Comparison of ENCODE assay signal across 19 mouse cellular contexts in the genomic region with DNA sequence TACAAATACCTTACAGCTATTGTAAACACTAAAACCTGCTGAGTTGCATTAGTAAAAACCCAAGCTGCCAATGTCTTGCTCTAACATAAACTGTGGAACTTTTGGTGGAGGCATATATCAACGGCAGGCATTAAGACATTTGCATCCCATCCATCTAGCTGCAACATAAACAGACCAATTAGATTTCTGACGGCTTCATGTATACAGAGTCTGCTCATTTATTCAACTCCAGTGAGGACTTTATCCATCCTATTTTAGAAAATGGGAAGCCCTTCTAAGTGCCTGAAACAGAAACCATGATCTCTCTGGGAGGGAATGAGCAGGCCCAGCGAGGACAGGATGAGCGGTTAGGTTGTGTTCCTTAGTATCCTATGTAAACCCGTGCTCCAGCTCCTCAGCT. TPM values are rescaled to one million over a fixed set of nuclear protein-coding genes. Genes with fewer than 3 reads are reported as not detected.
DNase-seq lines count a peak whose midpoint lies in the region; ATAC-seq and TF ChIP-seq lines count a peak whose summit lies in the region.
"Had no signal": no experiment of that assay in that cellular context is flagged by ENCODE, and none has a peak within 500 bp of the region (broad histone marks: within the 10 kb centered on the region; RNA-seq: fewer than 3 reads in every experiment).

No protein-coding gene starts in this region.

- no peak overlapping the region for H3K4me2 ChIP-seq in forebrain, embryonic 11.5 days (ENCODE audit: low read depth, low read length, severe bottlenecking)
- no peak overlapping the region for H3K4me2 ChIP-seq in forebrain, postnatal 0 days (ENCODE audit: low read depth)
- H3K4me2 ChIP-seq in lung, embryonic 15.5 days, result no peak overlapping the region
- H3K4me2 ChIP-seq in forebrain, embryonic 13.5 days, result no peak overlapping the region; the same call in 1 of the 2 replicates
- H3K4me2 ChIP-seq in midbrain, embryonic 13.5 days (replicated peaks), result no peak overlapping the region
- H3K4me2 ChIP-seq: heart, embryonic 12.5 days had no signal

- ATAC-seq in forebrain, embryonic 11.5 days (replicated peaks; ENCODE audit: low FRiP score), result no peak
- no peak for ATAC-seq in forebrain, postnatal 0 days
- ATAC-seq in lung, embryonic 15.5 days (ENCODE audit: borderline replicate concordance, extremely low read depth, low FRiP score, low TSS enrichment), result peak; percentile 17; the same call in 1 of the 2 replicates
- ATAC-seq in forebrain, embryonic 13.5 days, result no peak
- no peak for ATAC-seq in midbrain, embryonic 13.5 days
- ATAC-seq: inflammation-experienced regulatory T-cells, adult 6 months had no signal

- peaks cover 32% of the 10 kb centered on the region for H3K36me3 ChIP-seq in forebrain, embryonic 11.5 days (ENCODE audit: control insufficient read depth, insufficient read depth, low read length)
- H3K36me3 ChIP-seq in forebrain, postnatal 0 days (ENCODE audit: insufficient read depth), result peaks cover 65% of the 10 kb centered on the region
- H3K36me3 ChIP-seq in lung, embryonic 15.5 days, result peaks cover 98% of the 10 kb centered on the region
- H3K36me3 ChIP-seq in forebrain, embryonic 13.5 days (ENCODE audit: poor library complexity, severe bottlenecking), result peaks cover 81% of the 10 kb centered on the region
- peaks cover 85% of the 10 kb centered on the region for H3K36me3 ChIP-seq in midbrain, embryonic 13.5 days

- H3K9ac ChIP-seq in forebrain, embryonic 11.5 days (ENCODE audit: low read length), result no peak overlapping the region
- no peak overlapping the region for H3K9ac ChIP-seq in forebrain, postnatal 0 days
- no peak overlapping the region for H3K9ac ChIP-seq in lung, embryonic 15.5 days
- H3K9ac ChIP-seq in forebrain, embryonic 13.5 days, result no peak overlapping the region
- H3K9ac ChIP-seq in midbrain, embryonic 13.5 days (replicated peaks), result no peak overlapping the region
- H3K9ac ChIP-seq: heart, embryonic 12.5 days; liver, embryonic 14.5 days had no signal

- no peak overlapping the region for H3K4me3 ChIP-seq in forebrain, embryonic 11.5 days (ENCODE audit: low read depth, low read length)
- no peak overlapping the region for H3K4me3 ChIP-seq in forebrain, postnatal 0 days (ENCODE audit: low read depth, low read length)
- no peak overlapping the region for H3K4me3 ChIP-seq in lung, embryonic 15.5 days
- no peak overlapping the region for H3K4me3 ChIP-seq in forebrain, embryonic 13.5 days
- no peak overlapping the region for H3K4me3 ChIP-seq in midbrain, embryonic 13.5 days (replicated peaks)
- H3K4me3 ChIP-seq: heart, embryonic 12.5 days had no signal

- WGBS in forebrain, embryonic 11.5 days, result 64% methylated on average over 5 of the region's 5 CpGs
- 48% methylated on average over 5 of the region's 5 CpGs for WGBS in forebrain, postnatal 0 days
- WGBS in lung, embryonic 15.5 days, result 44% methylated on average over 5 of the region's 5 CpGs
- WGBS in forebrain, embryonic 13.5 days, result 47% methylated on average over 5 of the region's 5 CpGs
- 66% methylated on average over 5 of the region's 5 CpGs for WGBS in midbrain, embryonic 13.5 days

- H3K4me1 ChIP-seq in forebrain, embryonic 11.5 days (replicated peaks; ENCODE audit: control insufficient read depth, insufficient read depth, low read length), result peaks cover 28% of the 10 kb centered on the region
- H3K4me1 ChIP-seq in forebrain, postnatal 0 days (ENCODE audit: insufficient read depth), result no peaks in the 10 kb centered on the region
- peaks cover 35% of the 10 kb centered on the region for H3K4me1 ChIP-seq in lung, embryonic 15.5 days
- H3K4me1 ChIP-seq in forebrain, embryonic 13.5 days, result peaks cover 40% of the 10 kb centered on the region
- H3K4me1 ChIP-seq in midbrain, embryonic 13.5 days (replicated peaks), result peaks cover 42% of the 10 kb centered on the region

- no peak for DNase-seq in forebrain, embryonic 11.5 days (ENCODE audit: low spot score)
- no peak for DNase-seq in forebrain, postnatal 0 days
- no peak for DNase-seq in lung, postnatal 25 days (ENCODE audit: low spot score)
- no peak for DNase-seq in heart, adult 18-20 months
- no peak for DNase-seq in Muller cell, postnatal 12 days (ENCODE audit: inconsistent ontology term)
- DNase-seq: adrenal gland, postnatal 25 days; cerebellum, adult 11 months; cerebellum, postnatal 10 days; heart, postnatal 14 days; lung, postnatal 36 days; right cerebral cortex, postnatal 25 days; thymus, postnatal 14 days had no signal

- no peak for TF ChIP-seq CTCF in forebrain, postnatal 0 days (IDR thresholded peaks at IDR 0.05; ENCODE audit: low read depth)

- no peaks in the 10 kb centered on the region for H3K9me3 ChIP-seq in forebrain, embryonic 11.5 days (ENCODE audit: control insufficient read depth, low read length)
- H3K9me3 ChIP-seq in forebrain, postnatal 0 days (ENCODE audit: low read length), result no peaks in the 10 kb centered on the region
- no peaks in the 10 kb centered on the region for H3K9me3 ChIP-seq in lung, embryonic 15.5 days
- H3K9me3 ChIP-seq in forebrain, embryonic 13.5 days (replicated peaks), result no peaks in the 10 kb centered on the region
- no peaks in the 10 kb centered on the region for H3K9me3 ChIP-seq in midbrain, embryonic 13.5 days
- H3K9me3 ChIP-seq: G1E; heart, embryonic 12.5 days had no signal

- peak overlapping the region; percentile 84 for H3K27ac ChIP-seq in forebrain, embryonic 11.5 days (ENCODE audit: low read depth, low read length)
- H3K27ac ChIP-seq in forebrain, postnatal 0 days (ENCODE audit: low read depth, low read length), result no peak overlapping the region
- H3K27ac ChIP-seq in lung, embryonic 15.5 days, result peak overlapping the region; percentile 55
- H3K27ac ChIP-seq in forebrain, embryonic 13.5 days, result peak overlapping the region; percentile 52
- peak overlapping the region; percentile 16; the same call in 1 of the 2 replicates for H3K27ac ChIP-seq in midbrain, embryonic 13.5 days
- H3K27ac ChIP-seq: liver, embryonic 14.5 days had no signal

- H3K27me3 ChIP-seq in forebrain, embryonic 11.5 days (ENCODE audit: control insufficient read depth, insufficient read depth, low read length), result no peaks in the 10 kb centered on the region
- H3K27me3 ChIP-seq in forebrain, postnatal 0 days (ENCODE audit: insufficient read depth, low read length), result no peaks in the 10 kb centered on the region
- no peaks in the 10 kb centered on the region for H3K27me3 ChIP-seq in lung, embryonic 15.5 days
- H3K27me3 ChIP-seq in forebrain, embryonic 13.5 days, result no peaks in the 10 kb centered on the region
- H3K27me3 ChIP-seq in midbrain, embryonic 13.5 days, result 0 out of 2 replicates have a peak, but pooled peaks cover 4% of the 10 kb centered on the region
- H3K27me3 ChIP-seq: heart, embryonic 12.5 days had no signal

RNA-seq across cellular contexts. Expression of a gene that starts 18.5 kb away (rescaled TPM):
- polyA plus RNA-seq in forebrain, embryonic 11.5 days (2014; fragmentation: Nextera tagmentation; extraction: Ambion mirVana), result 20.4 and 22.5 TPM in 2 replicates
- 9.3 and 12.2 TPM in 2 replicates for total RNA-seq in forebrain, postnatal 0 days (2014; rRNA removed)
- polyA plus RNA-seq in forebrain, postnatal 0 days (2015; fragmentation: Nextera tagmentation; extraction: Ambion mirVana), result 7.4 and 8.0 TPM in 2 replicates
- polyA plus RNA-seq in lung, embryonic 15.5 days (2015; fragmentation: Nextera tagmentation; extraction: Ambion mirVana), result 25.2 and 28.7 TPM in 2 replicates
- 13.7 and 18.1 TPM in 2 replicates for polyA plus RNA-seq in forebrain, embryonic 13.5 days (2015; fragmentation: Nextera tagmentation; extraction: Ambion mirVana)
- 17.6 and 19.7 TPM in 2 replicates for polyA plus RNA-seq in midbrain, embryonic 13.5 days (2015; fragmentation: Nextera tagmentation; extraction: Ambion mirVana)
- total RNA-seq in heart, adult 18-20 months (2021), result 1 to 10 TPM; 3.8 to 5.0 TPM

RNA-seq across cellular contexts. Expression of a gene that starts 57.9 kb away (rescaled TPM):
- 25.1 and 26.0 TPM in 2 replicates for polyA plus RNA-seq in forebrain, embryonic 11.5 days (2014; fragmentation: Nextera tagmentation; extraction: Ambion mirVana)
- total RNA-seq in forebrain, postnatal 0 days (2014; rRNA removed), result 11.7 and 26.5 TPM in 2 replicates
- polyA plus RNA-seq in forebrain, postnatal 0 days (2015; fragmentation: Nextera tagmentation; extraction: Ambion mirVana), result 2.7 and 4.8 TPM in 2 replicates
- polyA plus RNA-seq in lung, embryonic 15.5 days (2015; fragmentation: Nextera tagmentation; extraction: Ambion mirVana), result 34.8 and 36.8 TPM in 2 replicates
- polyA plus RNA-seq in forebrain, embryonic 13.5 days (2015; fragmentation: Nextera tagmentation; extraction: Ambion mirVana), result 11.3 and 16.0 TPM in 2 replicates
- 16.0 and 17.8 TPM in 2 replicates for polyA plus RNA-seq in midbrain, embryonic 13.5 days (2015; fragmentation: Nextera tagmentation; extraction: Ambion mirVana)
- total RNA-seq in heart, adult 18-20 months (2021), result 10 to 100 TPM in 1 of 2 experiments, 1 to 10 TPM in 1; 9.8 to 10.1 TPM
